Mouse (Mus musculus): ENCODE data around the gene Hnf1a.

DNA sequence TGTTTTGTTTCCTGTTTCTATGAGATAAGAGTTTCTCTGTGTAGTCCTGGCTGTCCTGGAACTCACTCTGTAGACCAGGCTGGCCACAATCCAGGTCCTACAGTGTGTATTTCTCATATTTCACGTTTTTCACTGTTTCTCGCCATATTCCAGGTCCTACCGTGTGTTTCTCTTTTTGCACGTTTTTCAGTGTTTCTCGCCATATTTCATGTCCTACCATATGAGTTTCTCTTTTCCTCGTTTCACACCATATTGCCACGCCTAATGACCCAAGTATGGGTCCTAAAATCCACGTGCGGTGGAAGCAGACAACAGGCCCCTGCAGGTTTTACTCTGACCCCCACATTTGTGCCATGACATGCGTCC lies 48.5 kb downstream of the Hnf1a start:
- no peak for TF ChIP-seq CTCF (IDR thresholded peaks at IDR 0.05; ENCODE audit: insufficient read depth, low read length)
- no peak for TF ChIP-seq POLR2A (IDR thresholded peaks at IDR 0.05; ENCODE audit: borderline replicate concordance, extremely low read depth, low read depth, low read length)

Data from lung, adult 2 months (tissue).